Mouse (Mus musculus) MEL (cell line): Measurements from ENCODE around the gene Cadps2.

Experiments used
- KAT2A ChIP-seq: conservative IDR thresholded peaks from 2 replicates; pipeline ENCODE4 v1.6.1; 2012; ENCODE audit warnings: low read depth, low read length, improper control_type of control experiment, inconsistent platforms
- MAFK ChIP-seq: IDR thresholded peaks from 2 replicates; pipeline ENCODE4 v1.6.1; 2011; ENCODE audit warnings: low read depth, mild to moderate bottlenecking, low read length, improper control_type of control experiment, borderline replicate concordance
- MAX ChIP-seq: IDR thresholded peaks from 2 replicates; pipeline ENCODE4 v1.6.1; 2011; ENCODE audit warnings: low read length, improper control_type of control experiment
- MEF2A ChIP-seq: IDR thresholded peaks from 2 replicates; pipeline ENCODE4 v1.6.1; 2014; ENCODE audit warnings: low read depth, mild to moderate bottlenecking, inconsistent platforms, low read length, improper control_type of control experiment; ENCODE audit not compliant: poor library complexity, insufficient replicate concordance, severe bottlenecking; ENCODE audit errors: extremely low read depth
- POLR2A ChIP-seq, 2 experiments: IDR thresholded peaks; 2 replicates each; pipeline ENCODE4 v1.6.1; 2011 to 2012; ENCODE audit warnings: low read length in 2 of 2, mild to moderate bottlenecking in 2 of 2, control low read depth in 1 of 2, improper control_type of control experiment in 1 of 2, low read depth in 1 of 2, moderate library complexity in 1 of 2; ENCODE audit not compliant: control insufficient read depth in 1 of 2, insufficient read depth in 1 of 2, poor library complexity in 1 of 2
- USF1 ChIP-seq: IDR thresholded peaks from 2 replicates; pipeline ENCODE4 v1.6.1; 2014; ENCODE audit warnings: low read depth, mild to moderate bottlenecking, inconsistent platforms, low read length, improper control_type of control experiment, moderate library complexity
- USF2 ChIP-seq, 2 experiments: IDR thresholded peaks; 2 replicates each; pipeline ENCODE4 v1.6.1; 2011 to 2012; ENCODE audit warnings: improper control_type of control experiment in 2 of 2, low read length in 2 of 2, borderline replicate concordance in 1 of 2, inconsistent platforms in 1 of 2, low read depth in 1 of 2, mild to moderate bottlenecking in 1 of 2; ENCODE audit not compliant: insufficient read depth in 1 of 2
- ZNF384 ChIP-seq: IDR thresholded peaks from 2 replicates; pipeline ENCODE4 v1.6.1; 2012; ENCODE audit warnings: low read depth, mild to moderate bottlenecking, inconsistent platforms, low read length, improper control_type of control experiment

DNA sequence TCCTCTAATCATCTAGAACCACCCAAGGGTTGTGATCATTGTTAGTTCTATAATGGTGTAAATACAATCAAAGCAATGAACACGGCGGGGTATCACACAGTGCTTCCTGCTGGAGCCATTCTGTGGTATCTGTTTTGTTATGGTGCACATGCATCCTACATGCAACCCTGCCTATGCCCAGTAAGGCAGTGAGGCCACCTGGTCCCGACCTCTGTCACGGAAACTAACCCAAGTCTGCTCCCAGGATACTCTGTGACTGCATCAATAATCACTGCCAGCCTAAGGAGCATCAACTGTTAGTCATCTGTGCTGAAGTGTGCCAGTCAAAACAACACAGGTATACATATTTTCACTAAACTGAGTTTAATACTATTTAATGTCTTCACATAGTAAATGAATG lies 3.7 kb downstream of the Cadps2 start:
- no peak for TF ChIP-seq MAX
- TF ChIP-seq MAFK, result no peak
- TF ChIP-seq POLR2A (IDR thresholded peaks at IDR 0.05; ENCODE audit: control insufficient read depth in 1 of 2, insufficient read depth in 1 of 2, low read depth in 1 of 2, low read length in 2 of 2, poor library complexity in 1 of 2), result no peak
- TF ChIP-seq USF2 (IDR thresholded peaks at IDR 0.05; ENCODE audit: borderline replicate concordance in 1 of 2, insufficient read depth in 1 of 2, low read depth in 1 of 2, low read length in 2 of 2), result no peak
- no peak for TF ChIP-seq USF1
- no peak for TF ChIP-seq ZNF384
- TF ChIP-seq MEF2A, result no peak
- no peak for TF ChIP-seq KAT2A
